Mouse (Mus musculus) liver, embryonic 11.5 days (tissue): ENCODE data around the gene Gtf2h4. TPM values are rescaled to one million over a fixed set of nuclear protein-coding genes. Genes with fewer than 3 reads are reported as not detected.

ENCODE experiments used
- ATAC-seq: fragments of 200-750 bp; cut with Nextera tagmentation; replicated peaks from 2 replicates; pipeline ENCODE4 v1.8.0; 2017; ENCODE audit warnings: moderate number of reproducible peaks, mild to moderate bottlenecking, moderate TSS enrichment, moderate library complexity; ENCODE audit not compliant: low FRiP score
- DNase-seq: peaks from one replicate; pipeline ENCODE4 v3.0.0-alpha.2; 2017; ENCODE audit warnings: low spot score
- H3K27ac ChIP-seq: fragments of 300-500 bp; sonication (generic); 2 replicates; pipeline ENCODE4 v1.5.1; 2014; ENCODE audit warnings: mild to moderate bottlenecking, low read depth, low read length, control low read depth
- H3K27me3 ChIP-seq: fragments of 300-500 bp; sonication (generic); replicated peaks from 2 replicates; pipeline ENCODE4 v1.6.1; 2014; ENCODE audit warnings: low read length, mixed read lengths; ENCODE audit not compliant: control insufficient read depth, insufficient read depth
- H3K36me3 ChIP-seq: fragments of 300-500 bp; sonication (generic); 2 replicates; pipeline ENCODE4 v1.6.1; 2014; ENCODE audit warnings: mild to moderate bottlenecking, low read length, moderate library complexity, mixed read lengths; ENCODE audit not compliant: control insufficient read depth, insufficient read depth
- H3K4me1 ChIP-seq: fragments of 300-500 bp; sonication (generic); replicated peaks from 2 replicates; pipeline ENCODE4 v1.6.1; 2014; ENCODE audit warnings: low read length, mixed read lengths; ENCODE audit not compliant: control insufficient read depth, insufficient read depth
- H3K4me2 ChIP-seq: fragments of 300-500 bp; sonication (generic); 2 replicates; pipeline ENCODE4 v1.6.1; 2014; ENCODE audit warnings: mild to moderate bottlenecking, control low read depth, moderate library complexity
- H3K4me3 ChIP-seq: fragments of 300-500 bp; sonication (generic); 2 replicates; pipeline ENCODE4 v1.5.1; 2014; ENCODE audit warnings: low read depth, low read length, control low read depth
- H3K9ac ChIP-seq: fragments of 300-500 bp; sonication (generic); 2 replicates; pipeline ENCODE4 v1.6.1; 2014; ENCODE audit warnings: low read depth, low read length, control low read depth
- H3K9me3 ChIP-seq: fragments of 300-500 bp; sonication (generic); 2 replicates; pipeline ENCODE4 v1.6.1; 2016; ENCODE audit warnings: low read length, inconsistent platforms, mixed read lengths; ENCODE audit not compliant: control insufficient read depth
- WGBS: fragments of 180-500 bp; shearing (Covaris S2); extraction: QIAGEN DNeasy Blood & Tissue Kit; methylation state at CpG from one replicate; pipeline ENCODE4 v1.1.7; 2014; 5-methylcytosine and 5-hydroxymethylcytosine counted together
- polyA plus RNA-seq: library from polyadenylated mRNA; unstranded; fragments of >200 nt; fragmentation: Nextera tagmentation; extraction: Ambion mirVana; gene quantifications from 2 replicates; pipeline ENCODE4 v1.2.1, GENCODE M21; 2014

Gene Gtf2h4
- polyA plus RNA-seq, 1 experiment from 2014 or later, result 55.3 TPM

DNA sequence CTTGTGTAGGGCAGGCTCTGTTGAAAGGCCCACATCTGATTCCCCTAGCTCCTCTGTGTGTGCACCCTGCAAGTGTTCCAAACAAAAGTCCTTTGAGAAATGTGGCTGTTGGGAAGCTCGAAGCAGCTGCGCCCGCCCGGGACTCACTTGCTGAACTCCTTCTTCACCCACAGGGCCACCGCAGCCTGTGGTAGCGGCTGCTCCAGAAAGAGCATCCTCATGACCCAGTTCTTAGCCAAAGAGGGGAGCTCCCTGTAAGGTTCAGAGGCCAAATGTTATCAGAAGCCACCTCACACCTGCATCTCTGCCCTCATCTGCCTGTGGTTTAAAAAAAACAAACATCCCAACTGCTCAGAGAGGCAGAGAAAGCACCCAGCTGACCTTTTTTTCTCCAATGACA lies 1.7 kb downstream of the Gtf2h4 start:
- Histone ChIP-seq H3K4me2 (no peak overlapping the region), H3K27ac (no peak overlapping the region), H3K9me3 (no peaks in the 10 kb centered on the region), H3K4me3 (no peak overlapping the region), H3K9ac (no peak overlapping the region), H3K27me3 (no peaks in the 10 kb centered on the region), H3K36me3 (peaks cover 3% of the 10 kb centered on the region; the same call in 1 of the 2 replicates), H3K4me1 (peaks cover 11% of the 10 kb centered on the region)
- 89% methylated on average over 6 of the region's 6 CpGs for WGBS
- DNase-seq, result no peak
- ATAC-seq, result no peak

DNA sequence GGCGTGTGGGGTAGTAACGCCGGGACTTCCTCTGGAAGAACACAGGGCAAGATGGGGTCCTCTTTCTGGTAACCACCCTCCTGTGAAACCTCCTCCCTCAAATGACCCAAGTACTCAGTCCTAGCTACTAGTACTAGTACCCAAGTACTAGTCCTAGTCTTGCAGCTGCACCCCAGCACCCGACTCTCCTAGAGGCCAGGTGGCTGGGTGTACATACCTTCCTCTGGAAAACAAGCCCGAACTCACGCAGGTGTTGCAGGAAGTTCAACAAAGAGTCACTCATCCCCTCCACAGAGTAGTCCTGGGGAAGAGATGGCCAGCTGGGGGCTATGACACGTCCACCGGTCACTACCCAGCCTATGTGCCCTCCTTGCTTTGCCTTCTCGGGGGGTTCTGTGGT lies 3.8 kb downstream of the Gtf2h4 start:
- no peak overlapping the region for H3K27ac ChIP-seq
- whole genome bisulfite sequencing, result 95% methylated on average over 9 of the region's 9 CpGs

DNA sequence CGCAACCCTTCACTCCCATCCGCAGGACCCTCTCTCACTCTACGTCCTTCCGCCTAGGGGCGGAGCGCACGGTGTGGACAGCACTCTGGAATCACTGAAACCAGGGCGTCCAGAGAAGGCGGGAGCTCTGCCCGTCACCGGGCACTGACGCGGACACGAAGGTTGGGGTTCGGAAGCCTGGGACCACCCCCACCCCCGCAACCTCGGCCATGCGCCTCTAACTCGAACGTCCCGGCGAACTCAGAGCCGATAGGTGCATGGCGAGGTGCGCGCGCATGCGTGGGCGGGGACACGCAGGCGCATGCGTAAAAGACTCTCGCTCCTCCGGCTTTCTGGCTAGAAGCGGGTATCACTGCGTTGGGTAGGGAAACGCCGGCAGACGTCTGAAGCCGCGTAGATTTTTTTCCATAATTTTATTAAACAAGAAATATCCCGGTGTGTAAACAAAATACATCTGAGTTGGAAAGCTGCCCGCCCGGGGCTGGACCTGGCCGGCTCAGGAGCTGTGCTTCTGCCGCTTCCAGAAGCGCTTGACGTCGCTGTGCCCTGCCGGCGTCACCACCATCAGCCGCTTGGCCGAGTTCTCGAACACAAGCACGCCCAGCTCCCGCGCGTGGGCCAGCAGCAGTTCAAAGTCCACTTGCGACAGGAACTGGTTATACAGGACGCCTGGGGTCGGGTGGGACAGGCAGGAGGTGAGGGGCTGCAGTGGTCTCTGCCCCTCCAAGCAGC lies 6.0 kb downstream of the Gtf2h4 start, which contains the start of gene Vars2:
Gene Vars2 (minus strand): TSS at position 259 of the 732 bp plus-strand sequence.
- ATAC-seq, result peak; percentile 85
- peak; percentile 96 for DNase-seq
- Histone ChIP-seq H3K27ac (peak within 1 kb of the TSS; percentile 72), H3K9ac (peak within 1 kb of the TSS; percentile 89), H3K36me3 (peaks cover 3% of the 10 kb centered on the region; the same call in 1 of the 2 replicates), H3K4me2 (peak within 1 kb of the TSS; percentile 92), H3K9me3 (no peaks in the 10 kb centered on the region), H3K27me3 (no peaks in the 10 kb centered on the region), H3K4me3 (peak within 1 kb of the TSS; percentile 65), H3K4me1 (peaks cover 5% of the 10 kb centered on the region; the same call in 1 of the 2 replicates)
- WGBS, result 1% methylated on average over 61 of the region's 61 CpGs

More for the DNA sequence above, 3.8 kb downstream of the Gtf2h4 start:
- ATAC-seq (no peak), DNase-seq (no peak)
- H3K4me2 ChIP-seq, result no peak overlapping the region
- H3K4me1 ChIP-seq, result peaks cover 11% of the 10 kb centered on the region
- H3K27me3 ChIP-seq, result no peaks in the 10 kb centered on the region
- H3K9me3 ChIP-seq, result no peaks in the 10 kb centered on the region
- H3K9ac ChIP-seq, result no peak overlapping the region
- H3K36me3 ChIP-seq, result peaks cover 3% of the 10 kb centered on the region; the same call in 1 of the 2 replicates
- no peak overlapping the region for H3K4me3 ChIP-seq

DNA sequence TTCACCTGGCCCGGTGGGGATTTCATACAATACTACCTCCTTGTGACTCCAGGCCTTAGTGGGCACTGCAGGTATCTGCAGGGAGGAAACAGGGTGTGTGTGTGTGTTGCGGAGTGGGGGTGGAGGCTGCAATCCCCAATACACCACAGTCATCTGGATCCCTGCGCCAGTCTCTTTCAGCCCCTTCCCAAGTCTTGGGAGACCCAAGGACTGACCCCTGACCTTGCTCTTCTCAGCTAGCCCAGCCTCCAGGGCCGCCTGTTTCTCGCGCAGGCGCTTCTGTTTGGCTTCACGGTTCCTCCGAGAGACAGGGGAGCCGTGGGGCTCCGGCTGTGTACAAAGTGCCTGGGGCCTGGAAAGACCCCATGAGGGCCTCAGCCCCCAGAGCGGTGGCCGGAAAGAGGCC lies 6.7 kb downstream of the Gtf2h4 start:
- DNase-seq (no peak), ATAC-seq (peak; percentile 39)
- peaks cover 5% of the 10 kb centered on the region; the same call in 1 of the 2 replicates for H3K4me1 ChIP-seq
- WGBS, result 7% methylated on average over 13 of the region's 13 CpGs
- H3K36me3 ChIP-seq, result peaks cover under 1% of the 10 kb centered on the region; the same call in 1 of the 2 replicates
- H3K9me3 ChIP-seq, result no peaks in the 10 kb centered on the region
- no peaks in the 10 kb centered on the region for H3K27me3 ChIP-seq
- H3K27ac ChIP-seq, result peak overlapping the region; percentile 72
- H3K9ac ChIP-seq, result peak overlapping the region; percentile 89
- peak overlapping the region; percentile 65 for H3K4me3 ChIP-seq
- H3K4me2 ChIP-seq, result peak overlapping the region; percentile 92

DNA sequence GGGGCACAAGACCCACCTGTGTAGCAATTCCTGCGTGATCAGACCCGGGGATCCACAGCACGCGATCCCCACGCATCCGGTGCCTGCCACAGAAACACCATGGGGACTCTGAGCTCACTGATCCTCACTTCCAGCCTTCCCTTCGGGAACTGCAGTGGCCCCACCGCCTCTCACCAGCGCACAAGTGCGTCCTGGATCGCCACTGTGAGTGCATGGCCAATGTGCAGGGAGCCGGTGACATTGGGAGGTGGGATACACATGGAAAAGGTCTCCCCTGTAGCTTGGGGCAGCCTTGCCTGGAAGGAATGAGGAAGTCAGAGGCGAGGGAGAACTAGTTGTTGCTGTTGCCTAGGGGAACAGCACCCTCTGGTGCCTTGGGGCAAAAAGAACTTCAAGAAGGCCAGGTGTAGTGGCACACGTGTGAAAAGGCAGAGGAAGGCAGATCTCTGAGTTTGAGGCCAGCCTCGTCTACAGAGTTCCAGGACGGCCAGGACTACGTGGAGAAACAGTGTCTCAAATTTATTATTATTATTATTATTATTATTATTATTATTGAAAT lies 7.5 kb downstream of the Gtf2h4 start:
- no peak for DNase-seq
- peak overlapping the region; percentile 92; the same call in 1 of the 2 replicates for H3K4me2 ChIP-seq

DNA sequence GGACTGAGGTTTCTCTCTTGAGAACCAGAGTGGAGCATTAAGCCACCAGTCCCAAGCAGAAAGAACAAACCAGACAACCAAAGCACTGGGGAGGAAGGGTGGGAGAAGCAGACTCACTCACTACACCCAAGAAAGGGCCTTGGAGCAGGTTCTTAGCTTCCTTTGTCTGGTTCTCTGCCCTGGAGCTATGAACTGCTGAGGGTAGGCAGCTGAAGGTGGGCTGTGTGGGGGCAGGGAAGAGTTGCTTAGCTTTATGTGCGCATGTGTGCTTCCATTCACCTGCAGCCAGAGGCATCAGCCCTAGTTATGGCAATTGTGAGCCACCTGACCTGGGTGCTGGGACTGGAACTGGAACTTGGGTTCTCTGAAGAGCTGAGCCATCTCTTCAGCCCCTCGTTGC lies 20.5 kb downstream of the Gtf2h4 start:
- ATAC-seq, result no peak
- Histone ChIP-seq H3K9me3 (no peaks in the 10 kb centered on the region), H3K36me3 (peaks cover 15% of the 10 kb centered on the region), H3K27me3 (no peaks in the 10 kb centered on the region), H3K4me3 (no peak overlapping the region), H3K27ac (no peak overlapping the region), H3K9ac (no peak overlapping the region), H3K4me2 (no peak overlapping the region), H3K4me1 (no peaks in the 10 kb centered on the region)
- no peak for DNase-seq
- WGBS, result 72% methylated on average over 2 of the region's 2 CpGs

More for the DNA sequence above, 7.5 kb downstream of the Gtf2h4 start:
- Histone ChIP-seq H3K4me3 (no peak overlapping the region; the same call in 1 of the 2 replicates), H3K9ac (0 out of 2 replicates have a peak overlapping the region, but pooled peaks have one; percentile 18), H3K9me3 (no peaks in the 10 kb centered on the region), H3K36me3 (peaks cover 2% of the 10 kb centered on the region; the same call in 1 of the 2 replicates), H3K27ac (no peak overlapping the region), H3K4me1 (peaks cover 5% of the 10 kb centered on the region; the same call in 1 of the 2 replicates), H3K27me3 (no peaks in the 10 kb centered on the region)
- WGBS, result 80% methylated on average over 17 of the region's 17 CpGs
- ATAC-seq, result no peak

DNA sequence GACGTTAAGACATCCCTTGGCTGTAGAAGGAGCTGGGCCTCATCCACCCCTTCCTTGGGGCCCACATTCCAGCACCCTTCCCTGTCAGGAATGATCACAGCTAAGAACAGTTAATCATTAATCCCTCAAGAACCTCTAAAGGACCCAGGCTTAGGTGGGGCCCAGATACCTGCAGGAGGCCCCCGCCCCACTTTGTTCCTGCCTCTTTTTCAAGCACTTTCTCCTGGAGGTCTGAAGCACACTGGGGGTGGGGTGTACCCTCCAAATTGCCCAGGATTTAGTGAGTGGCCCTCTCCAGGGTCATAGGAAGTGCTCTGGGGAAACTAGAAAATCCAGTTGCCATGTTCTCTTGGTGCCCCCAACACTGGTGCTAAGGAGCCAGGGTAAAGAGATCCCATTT lies 24.1 kb downstream of the Gtf2h4 start:
- H3K9me3 ChIP-seq, result no peaks in the 10 kb centered on the region
- H3K27ac ChIP-seq, result no peak overlapping the region
- H3K4me3 ChIP-seq, result no peak overlapping the region
- H3K9ac ChIP-seq, result no peak overlapping the region
- 63% methylated on average over 2 of the region's 2 CpGs for WGBS
- no peak overlapping the region for H3K4me2 ChIP-seq
- ATAC-seq (no peak), DNase-seq (no peak)
- no peaks in the 10 kb centered on the region for H3K4me1 ChIP-seq
- H3K27me3 ChIP-seq, result no peaks in the 10 kb centered on the region; the same call in 1 of the 2 replicates
- H3K36me3 ChIP-seq, result no peaks in the 10 kb centered on the region

DNA sequence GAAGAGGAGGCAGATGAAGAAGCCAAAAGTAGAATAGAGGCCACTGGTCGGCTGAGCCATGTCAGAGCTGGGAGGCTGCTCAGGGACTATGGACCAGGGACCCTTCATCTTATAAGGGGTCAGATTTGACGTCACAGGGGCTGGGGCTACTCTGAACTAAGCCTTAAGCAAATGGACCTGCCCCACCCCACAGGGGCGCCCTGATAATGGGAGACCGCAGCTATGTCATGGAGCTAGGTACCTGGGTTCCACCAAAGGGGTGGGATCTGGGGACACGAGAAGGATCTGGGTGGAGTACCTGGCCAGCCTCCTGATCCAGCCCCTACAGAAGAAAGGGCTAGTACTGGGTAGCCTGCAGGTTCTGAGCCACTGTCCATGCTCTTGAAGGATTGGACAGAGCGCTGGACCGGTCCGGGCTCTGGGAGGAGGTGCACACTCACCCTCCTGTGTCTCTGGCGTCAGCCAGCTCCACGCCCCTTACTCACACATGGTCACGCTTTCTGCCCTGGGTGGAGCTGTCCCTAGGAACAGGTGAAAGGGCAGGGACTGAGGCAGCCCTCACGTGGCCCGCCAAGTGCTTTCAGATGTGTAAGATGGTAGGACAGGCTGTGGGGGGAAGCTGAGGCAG lies 29.8 kb downstream of the Gtf2h4 start, which contains the start of gene Mucl3:
Gene Mucl3 (minus strand): TSS at position 87 of the 628 bp plus-strand sequence.
- DNase-seq, result no peak
- Histone ChIP-seq H3K27ac (no peak within 1 kb of the TSS), H3K36me3 (no peaks in the 10 kb centered on the region), H3K4me1 (no peaks in the 10 kb centered on the region), H3K9me3 (no peaks in the 10 kb centered on the region), H3K9ac (no peak within 1 kb of the TSS), H3K27me3 (peaks cover 6% of the 10 kb centered on the region; the same call in 1 of the 2 replicates), H3K4me3 (no peak within 1 kb of the TSS), H3K4me2 (no peak within 1 kb of the TSS)
- 65% methylated on average over 13 of the region's 13 CpGs for WGBS
- ATAC-seq, result no peak
